Mouse (Mus musculus) erythroblast, embryonic 14.5 days (primary cell): ENCODE measurements around the gene Aldh3b3. TPM values are rescaled to one million over a fixed set of nuclear protein-coding genes. Genes with fewer than 3 reads are reported as not detected.

ENCODE experiments used
- H3K27me3 ChIP-seq: 2 replicates; pipeline ENCODE4 v1.6.1; 2012; ENCODE audit warnings: inconsistent platforms; ENCODE audit not compliant: control insufficient read depth
- H3K36me3 ChIP-seq: 2 replicates; pipeline ENCODE4 v1.6.1; 2012; ENCODE audit warnings: mild to moderate bottlenecking, inconsistent platforms; ENCODE audit not compliant: control insufficient read depth
- H3K4me1 ChIP-seq: 2 replicates; pipeline ENCODE4 v1.6.1; 2012; ENCODE audit warnings: inconsistent platforms; ENCODE audit not compliant: control insufficient read depth
- H3K4me3 ChIP-seq: replicated peaks from 2 replicates; pipeline ENCODE3; 2012; ENCODE audit warnings: moderate library complexity, mild to moderate bottlenecking, inconsistent platforms
- H3K9me3 ChIP-seq: 2 replicates; pipeline ENCODE4 v1.6.1; 2012; ENCODE audit warnings: low read length, inconsistent platforms, mixed read lengths; ENCODE audit not compliant: control insufficient read depth
- GATA1 ChIP-seq: IDR thresholded peaks from 2 replicates; pipeline ENCODE4 v1.6.1; 2012; ENCODE audit warnings: low read length, inconsistent platforms, mixed read lengths
- TAL1 ChIP-seq: IDR thresholded peaks from 3 replicates; pipeline ENCODE4 v1.6.1; 2012; ENCODE audit warnings: low read length, inconsistent platforms, mixed read lengths
- polyA plus RNA-seq: library from polyadenylated mRNA; stranded (reverse); fragments of >175 nt; gene quantifications from 2 replicates; pipeline ENCODE4 v1.2.3, GENCODE M21; 2012

The Aldh3b3 gene
- polyA plus RNA-seq, 1 experiment, result not detected

GRCm38 (mm10) chr19:4015635-4016034 is 57.2 kb downstream of the Aldh3b3 start:
- H3K4me1 ChIP-seq, result peaks cover 72% of the 10 kb centered on the region
- no peak for TF ChIP-seq TAL1
- TF ChIP-seq GATA1, result no peak
- no peaks in the 10 kb centered on the region for H3K9me3 ChIP-seq
- H3K27me3 ChIP-seq, result no peaks in the 10 kb centered on the region
- peaks cover 7% of the 10 kb centered on the region for H3K36me3 ChIP-seq
- H3K4me3 ChIP-seq, result no peak overlapping the region

GRCm38 (mm10) chr19:4017921-4018587 is 59.6 kb downstream of the Aldh3b3 start:
- Histone ChIP-seq H3K9me3 (no peaks in the 10 kb centered on the region), H3K27me3 (no peaks in the 10 kb centered on the region), H3K4me1 (peaks cover 55% of the 10 kb centered on the region), H3K36me3 (no peaks in the 10 kb centered on the region), H3K4me3 (no peak overlapping the region)
- TF ChIP-seq TAL1 (no peak; the same call in 2 of the 3 replicates), GATA1 (no peak)

- TF ChIP-seq TAL1 (no peak), GATA1 (no peak)
- Histone ChIP-seq H3K4me3 (no peak overlapping the region), H3K27me3 (no peaks in the 10 kb centered on the region), H3K9me3 (no peaks in the 10 kb centered on the region), H3K4me1 (peaks cover 46% of the 10 kb centered on the region), H3K36me3 (no peaks in the 10 kb centered on the region)
Measured at GRCm38 (mm10) chr19:4018743-4019583, 60.5 kb downstream of the Aldh3b3 start.

Other genes starting within 250 kb of the Aldh3b3 start
- 0.24 and 0.52 TPM in 2 replicates for gene Kmt5b, start 191.2 kb upstream of the Aldh3b3 start, polyA plus RNA-seq
- gene Chka, start 106.9 kb upstream of the Aldh3b3 start, polyA plus RNA-seq, result 0.70 and 0.82 TPM in 2 replicates
- 0.96 and 1.2 TPM in 2 replicates for gene Tcirg1, start 51.5 kb upstream of the Aldh3b3 start, polyA plus RNA-seq
- 6.4 and 20.4 TPM in 2 replicates for gene Ndufs8, start 45.9 kb upstream of the Aldh3b3 start, polyA plus RNA-seq
- gene Aldh3b1, start 28.8 kb upstream of the Aldh3b3 start, polyA plus RNA-seq, result not detected in 2 replicates
- gene Unc93b1, start 23.5 kb upstream of the Aldh3b3 start, polyA plus RNA-seq, result 0.65 and 0.77 TPM in 2 replicates
- gene Aldh3b2, start 13.7 kb downstream of the Aldh3b3 start, polyA plus RNA-seq, result 0.11 and 0.20 TPM in 2 replicates
- 0.10 TPM in 1 of 2 replicates, not detected in the other for gene Acy3, start 27.9 kb downstream of the Aldh3b3 start, polyA plus RNA-seq
- gene Tbx10, start 34.1 kb downstream of the Aldh3b3 start, polyA plus RNA-seq, result not detected in 2 replicates
- 0.45 and 0.73 TPM in 2 replicates for gene Nudt8, start 41.9 kb downstream of the Aldh3b3 start, polyA plus RNA-seq
- 0.05 TPM in 2 replicates for gene Gm49405, start 42.0 kb downstream of the Aldh3b3 start, polyA plus RNA-seq
- gene Doc2g, start 44.7 kb downstream of the Aldh3b3 start, polyA plus RNA-seq, result 0.06 and 0.07 TPM in 2 replicates
- 47.7 and 49.2 TPM in 2 replicates for gene Ndufv1, start 54.2 kb downstream of the Aldh3b3 start, polyA plus RNA-seq
- gene Gstp1, start 79.3 kb downstream of the Aldh3b3 start, polyA plus RNA-seq, result 14.9 and 28.9 TPM in 2 replicates
- gene Gstp2, start 87.4 kb downstream of the Aldh3b3 start, polyA plus RNA-seq, result not detected in 2 replicates
- gene Gstp3, start 100.9 kb downstream of the Aldh3b3 start, polyA plus RNA-seq, result 1.3 TPM in 2 replicates
- not detected in 2 replicates for gene Cabp2, start 122.9 kb downstream of the Aldh3b3 start, polyA plus RNA-seq
- gene Cdk2ap2, start 138.5 kb downstream of the Aldh3b3 start, polyA plus RNA-seq, result 11.2 and 12.1 TPM in 2 replicates
- gene Pitpnm1, start 141.4 kb downstream of the Aldh3b3 start, polyA plus RNA-seq, result 0.66 and 0.94 TPM in 2 replicates
- 23.9 and 25.1 TPM in 2 replicates for gene Aip, start 167.2 kb downstream of the Aldh3b3 start, polyA plus RNA-seq
- 0.01 TPM in 1 of 2 replicates, not detected in the other for gene Gpr152, start 181.1 kb downstream of the Aldh3b3 start, polyA plus RNA-seq
- gene Cabp4, start 185.4 kb downstream of the Aldh3b3 start, polyA plus RNA-seq, result 0.05 TPM in 2 replicates
- gene Coro1b, start 190.0 kb downstream of the Aldh3b3 start, polyA plus RNA-seq, result 6.2 and 7.5 TPM in 2 replicates
- gene Ptprcap, start 195.0 kb downstream of the Aldh3b3 start, polyA plus RNA-seq, result 5.6 and 7.7 TPM in 2 replicates
- 24.5 and 32.5 TPM in 2 replicates for gene Rps6kb2, start 204.7 kb downstream of the Aldh3b3 start, polyA plus RNA-seq
- not detected in 2 replicates for gene Carns1, start 216.8 kb downstream of the Aldh3b3 start, polyA plus RNA-seq
- gene Tbc1d10c, start 232.6 kb downstream of the Aldh3b3 start, polyA plus RNA-seq, result 0.18 and 0.22 TPM in 2 replicates
- gene Ppp1ca, start 233.4 kb downstream of the Aldh3b3 start, polyA plus RNA-seq, result 42.7 and 52.0 TPM in 2 replicates
- 2.6 and 3.9 TPM in 2 replicates for gene Rad9a, start 243.0 kb downstream of the Aldh3b3 start, polyA plus RNA-seq